Mouse (Mus musculus) midbrain, embryonic 16.5 days (tissue): Measurements from ENCODE around the gene Slc2a8. TPM values are rescaled to one million over a fixed set of nuclear protein-coding genes. Genes with fewer than 3 reads are reported as not detected.

Experiments used
- ATAC-seq: fragments of 200-750 bp; cut with Nextera tagmentation; 2 replicates; pipeline ENCODE4 v1.8.0; 2017; ENCODE audit warnings: moderate TSS enrichment
- H3K27ac ChIP-seq: fragments of 300-500 bp; sonication (generic); 2 replicates; pipeline ENCODE4 v1.5.1; 2014; ENCODE audit warnings: mild to moderate bottlenecking, low read length, mixed read lengths
- H3K27me3 ChIP-seq: fragments of 300-500 bp; sonication (generic); 2 replicates; pipeline ENCODE4 v1.6.1; 2014; ENCODE audit warnings: low read depth, low read length, mixed read lengths; ENCODE audit not compliant: control insufficient read depth, insufficient read depth
- H3K36me3 ChIP-seq: fragments of 300-500 bp; sonication (generic); 2 replicates; pipeline ENCODE4 v1.6.1; 2014; ENCODE audit warnings: mild to moderate bottlenecking, low read length, moderate library complexity, mixed read lengths; ENCODE audit not compliant: control insufficient read depth, insufficient read depth
- H3K4me1 ChIP-seq: fragments of 300-500 bp; sonication (generic); 2 replicates; pipeline ENCODE4 v1.6.1; 2014; ENCODE audit warnings: mild to moderate bottlenecking, low read length, mixed read lengths; ENCODE audit not compliant: control insufficient read depth, insufficient read depth
- H3K4me2 ChIP-seq: fragments of 300-500 bp; sonication (generic); 2 replicates; pipeline ENCODE4 v1.6.1; 2014; ENCODE audit warnings: mild to moderate bottlenecking, low read length, mixed read lengths
- H3K4me3 ChIP-seq: fragments of 300-500 bp; sonication (generic); 2 replicates; pipeline ENCODE4 v1.5.1; 2014; ENCODE audit warnings: low read depth, mild to moderate bottlenecking, low read length, moderate library complexity, mixed read lengths
- H3K9ac ChIP-seq: fragments of 300-500 bp; sonication (generic); 2 replicates; pipeline ENCODE4 v1.6.1; 2014; ENCODE audit warnings: low read depth, low read length, mixed read lengths
- H3K9me3 ChIP-seq: fragments of 300-500 bp; sonication (generic); replicated peaks from 2 replicates; pipeline ENCODE4 v1.6.1; 2014; ENCODE audit warnings: mild to moderate bottlenecking, low read length, mixed read lengths; ENCODE audit not compliant: control insufficient read depth, poor library complexity, severe bottlenecking
- WGBS: fragments of 180-500 bp; shearing (Covaris S2); extraction: QIAGEN DNeasy Blood & Tissue Kit; methylation state at CpG from one replicate; pipeline ENCODE4 v1.1.7; 2014; 5-methylcytosine and 5-hydroxymethylcytosine counted together
- polyA plus RNA-seq: library from polyadenylated mRNA; unstranded; fragments of >200 nt; fragmentation: Nextera tagmentation; extraction: Ambion mirVana; gene quantifications from 2 replicates; pipeline ENCODE4 v1.2.1, GENCODE M21; 2015

The Slc2a8 gene
- polyA plus RNA-seq, 1 experiment from 2014 or later, result 21.7 TPM

DNA sequence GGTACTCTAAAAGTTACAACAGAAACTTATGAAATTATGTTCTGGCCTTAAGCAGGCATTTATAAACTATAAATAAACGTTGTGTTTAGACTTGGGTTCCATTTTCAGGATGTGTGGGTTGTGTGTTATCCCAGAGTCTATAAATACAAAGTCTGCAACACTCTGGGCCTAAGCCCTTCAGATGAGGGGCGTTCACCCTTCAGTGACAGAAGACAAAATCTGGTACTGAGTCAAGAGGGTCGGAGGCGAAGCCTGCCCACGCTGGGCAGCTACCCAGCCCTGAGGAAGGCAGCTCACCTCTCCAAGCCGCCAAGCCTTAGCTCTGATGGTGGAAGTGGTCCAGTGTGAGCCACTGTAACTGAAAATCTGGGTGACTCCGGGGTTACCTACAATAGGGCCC lies 20.3 kb upstream of the Slc2a8 start:
- Histone ChIP-seq H3K27me3 (no peaks in the 10 kb centered on the region), H3K9ac (no peak overlapping the region), H3K9me3 (no peaks in the 10 kb centered on the region), H3K27ac (no peak overlapping the region), H3K4me1 (no peaks in the 10 kb centered on the region), H3K4me2 (no peak overlapping the region), H3K36me3 (peaks cover 25% of the 10 kb centered on the region), H3K4me3 (no peak overlapping the region)
- ATAC-seq, result no peak
- WGBS, result 86% methylated on average over 7 of the region's 7 CpGs

GRCm38 (mm10) chr2:32999752-33000151 lies 17.9 kb upstream of the Slc2a8 start:
- no peaks in the 10 kb centered on the region for H3K9me3 ChIP-seq
- H3K36me3 ChIP-seq, result peaks cover 19% of the 10 kb centered on the region
- H3K4me3 ChIP-seq, result no peak overlapping the region
- H3K27me3 ChIP-seq, result no peaks in the 10 kb centered on the region
- no peak for ATAC-seq
- no peaks in the 10 kb centered on the region for H3K4me1 ChIP-seq
- 81% methylated on average over 2 of the region's 2 CpGs for WGBS
- H3K27ac ChIP-seq, result no peak overlapping the region
- no peak overlapping the region for H3K9ac ChIP-seq
- H3K4me2 ChIP-seq, result no peak overlapping the region

GRCm38 (mm10) chr2:32997792-32998191 lies 15.9 kb upstream of the Slc2a8 start:
- Histone ChIP-seq H3K4me3 (no peak overlapping the region), H3K27ac (no peak overlapping the region), H3K27me3 (no peaks in the 10 kb centered on the region), H3K4me1 (no peaks in the 10 kb centered on the region), H3K9me3 (no peaks in the 10 kb centered on the region), H3K36me3 (peaks cover 16% of the 10 kb centered on the region; the same call in 1 of the 2 replicates), H3K9ac (no peak overlapping the region), H3K4me2 (no peak overlapping the region)
- ATAC-seq, result no peak
- 86% methylated on average over 4 of the region's 4 CpGs for WGBS

DNA sequence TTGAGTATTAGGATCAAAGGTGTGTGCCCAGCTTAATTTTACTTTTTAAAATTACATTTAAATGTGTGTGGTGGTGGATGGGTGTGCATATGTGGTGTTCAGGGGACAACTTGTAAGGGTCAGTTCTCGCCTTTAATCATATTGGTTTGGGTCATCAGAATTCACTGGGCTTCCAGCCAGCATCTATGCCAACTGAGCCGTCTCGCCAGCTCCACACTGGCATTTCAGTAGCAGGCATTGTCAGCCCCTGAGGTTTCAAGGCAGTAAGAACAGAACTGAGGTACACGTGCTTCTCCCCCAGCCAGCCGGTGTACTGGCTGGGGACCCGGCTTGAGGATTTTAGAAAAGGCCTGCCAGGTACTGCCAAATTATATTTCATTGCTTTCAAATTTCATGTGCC lies 15.2 kb upstream of the Slc2a8 start:
- Histone ChIP-seq H3K36me3 (peaks cover 10% of the 10 kb centered on the region; the same call in 1 of the 2 replicates), H3K4me2 (no peak overlapping the region), H3K27ac (no peak overlapping the region), H3K4me3 (no peak overlapping the region), H3K9me3 (no peaks in the 10 kb centered on the region), H3K27me3 (no peaks in the 10 kb centered on the region), H3K4me1 (no peaks in the 10 kb centered on the region), H3K9ac (no peak overlapping the region)
- WGBS, result 65% methylated on average over 6 of the region's 6 CpGs
- ATAC-seq, result no peak

DNA sequence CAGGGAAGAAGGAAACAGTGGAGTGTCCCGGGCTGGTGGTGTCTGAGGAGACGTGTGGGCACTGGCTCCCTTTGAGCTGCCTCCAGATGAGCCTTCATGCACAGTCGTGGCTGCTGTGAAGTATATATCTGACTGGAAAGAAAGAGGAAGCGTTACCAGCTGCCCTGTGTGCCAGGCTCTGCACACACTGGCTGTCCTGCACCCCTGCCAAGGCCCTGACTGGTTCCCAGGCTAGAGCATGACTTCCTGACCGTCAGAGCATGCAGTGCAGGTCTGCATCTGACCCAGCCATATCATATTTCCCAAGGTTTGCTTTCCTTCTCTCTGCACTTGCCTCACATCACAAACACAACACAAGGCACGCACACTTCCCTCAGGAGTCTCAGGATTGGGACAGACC lies 10.2 kb upstream of the Slc2a8 start:
- H3K4me3 ChIP-seq, result no peak overlapping the region
- no peak overlapping the region for H3K9ac ChIP-seq
- no peak for ATAC-seq
- no peak overlapping the region for H3K4me2 ChIP-seq
- no peaks in the 10 kb centered on the region for H3K4me1 ChIP-seq
- no peaks in the 10 kb centered on the region for H3K9me3 ChIP-seq
- no peak overlapping the region for H3K27ac ChIP-seq
- H3K27me3 ChIP-seq, result no peaks in the 10 kb centered on the region
- peaks cover 20% of the 10 kb centered on the region for H3K36me3 ChIP-seq
- WGBS, result 82% methylated on average over 6 of the region's 6 CpGs

DNA sequence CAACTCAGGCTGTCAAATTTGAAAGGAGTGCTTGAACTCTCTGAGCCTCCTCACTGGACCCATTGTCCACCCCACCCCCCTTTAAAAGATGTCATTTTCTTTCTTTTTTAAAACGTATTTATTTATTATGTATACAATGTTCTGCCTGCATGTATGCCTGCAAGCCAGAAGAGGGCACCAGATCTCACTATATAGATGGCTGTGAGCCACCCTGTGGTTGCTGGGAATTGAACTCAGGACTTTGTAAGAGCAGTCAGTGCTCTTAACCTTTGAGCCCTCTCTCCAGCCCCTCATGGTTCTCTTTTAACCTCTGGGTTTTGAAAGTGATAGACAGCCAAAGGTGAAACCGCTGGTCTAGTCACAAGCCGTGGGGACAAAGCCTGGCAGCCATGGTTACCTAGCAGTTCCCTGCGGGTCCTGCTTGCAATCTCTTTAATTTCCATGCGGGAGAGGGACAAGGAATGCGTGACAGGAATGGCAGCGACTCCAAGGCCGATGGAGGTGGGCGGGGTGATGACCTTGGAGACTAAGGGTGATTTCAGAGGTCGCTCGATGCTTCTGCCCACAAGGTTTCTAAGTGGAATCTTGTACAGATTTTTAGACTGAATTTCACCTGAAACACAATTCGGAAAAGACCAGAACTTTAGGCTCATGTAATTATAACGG lies 8.4 kb upstream of the Slc2a8 start:
- H3K4me1 ChIP-seq, result no peaks in the 10 kb centered on the region
- H3K4me2 ChIP-seq, result no peak overlapping the region
- H3K4me3 ChIP-seq, result no peak overlapping the region
- no peak for ATAC-seq
- H3K9ac ChIP-seq, result no peak overlapping the region
- H3K36me3 ChIP-seq, result peaks cover 28% of the 10 kb centered on the region
- 52% methylated on average over 13 of the region's 13 CpGs for WGBS
- no peaks in the 10 kb centered on the region for H3K27me3 ChIP-seq
- no peaks in the 10 kb centered on the region for H3K9me3 ChIP-seq
- H3K27ac ChIP-seq, result no peak overlapping the region

- no peak for ATAC-seq
- Histone ChIP-seq H3K9ac (no peak overlapping the region), H3K27ac (no peak overlapping the region), H3K9me3 (no peaks in the 10 kb centered on the region), H3K36me3 (peaks cover 23% of the 10 kb centered on the region), H3K27me3 (no peaks in the 10 kb centered on the region), H3K4me3 (no peak overlapping the region), H3K4me2 (no peak overlapping the region), H3K4me1 (no peaks in the 10 kb centered on the region)
- WGBS, result 77% methylated on average over 3 of the region's 3 CpGs
These were observed 7.5 kb upstream of the Slc2a8 start for GRCm38 (mm10) chr2:32989376-32989775.

DNA sequence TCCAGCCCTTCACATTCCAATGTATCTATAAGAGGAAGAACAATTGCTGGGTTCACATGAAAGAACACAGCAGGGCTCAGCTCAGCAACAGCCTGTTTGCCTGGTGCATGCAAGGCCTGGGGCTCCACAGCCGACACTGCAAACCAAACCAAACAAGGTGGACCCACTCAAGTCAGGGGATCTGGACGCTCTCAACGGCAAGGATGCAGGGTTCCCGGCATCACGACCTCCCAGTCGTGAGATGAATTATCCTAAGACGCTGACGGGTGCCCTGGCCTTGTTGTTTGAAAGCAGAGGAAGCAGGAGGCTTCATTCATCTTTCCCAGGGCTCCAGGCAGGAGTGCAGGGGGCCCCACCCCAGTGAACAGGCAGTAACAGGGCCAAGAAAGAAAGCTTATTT lies 4.0 kb upstream of the Slc2a8 start:
- Histone ChIP-seq H3K36me3 (peaks cover 12% of the 10 kb centered on the region), H3K27ac (no peak overlapping the region), H3K4me1 (peaks cover 10% of the 10 kb centered on the region), H3K4me3 (no peak overlapping the region), H3K4me2 (no peak overlapping the region), H3K27me3 (no peaks in the 10 kb centered on the region), H3K9me3 (no peaks in the 10 kb centered on the region), H3K9ac (no peak overlapping the region)
- ATAC-seq, result no peak
- 62% methylated on average over 8 of the region's 8 CpGs for WGBS

GRCm38 (mm10) chr2:32983617-32984016 lies 1.7 kb upstream of the Slc2a8 start:
- Histone ChIP-seq H3K4me2 (no peak overlapping the region), H3K9ac (no peak overlapping the region), H3K9me3 (no peaks in the 10 kb centered on the region), H3K36me3 (peaks cover 9% of the 10 kb centered on the region), H3K27me3 (no peaks in the 10 kb centered on the region), H3K4me1 (peaks cover 16% of the 10 kb centered on the region), H3K4me3 (no peak overlapping the region), H3K27ac (no peak overlapping the region)
- no peak for ATAC-seq
- 58% methylated on average over 6 of the region's 6 CpGs for WGBS
